Comparison of ENCODE assay signal across 9 mouse cellular contexts in the genomic region with DNA sequence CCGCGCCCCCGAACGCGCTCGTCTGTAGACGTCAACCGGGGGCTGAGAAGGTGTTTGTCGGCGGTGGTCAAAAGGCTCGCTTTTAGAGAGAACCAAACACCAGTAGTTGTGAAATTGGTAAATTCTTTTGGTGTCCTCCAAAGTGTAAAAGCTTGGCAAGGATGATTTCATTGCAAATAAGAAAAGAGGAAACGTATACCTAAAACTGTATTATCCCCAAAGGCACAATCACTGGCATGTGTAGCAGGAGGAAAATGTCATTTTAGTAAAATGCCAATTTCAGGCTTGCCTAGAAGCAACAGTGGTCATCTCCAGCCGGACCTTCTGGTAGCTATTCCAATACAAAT. TPM values are rescaled to one million over a fixed set of nuclear protein-coding genes. Genes with fewer than 3 reads are reported as not detected.
DNase-seq lines count a peak whose midpoint lies in the region; ATAC-seq and TF ChIP-seq lines count a peak whose summit lies in the region.
"Had no signal": no experiment of that assay in that cellular context is flagged by ENCODE, and none has a peak within 500 bp of the region (broad histone marks: within the 10 kb centered on the region; RNA-seq: fewer than 3 reads in every experiment).

No protein-coding gene starts in this region.

- H3K4me1 ChIP-seq in heart, embryonic 15.5 days (replicated peaks), result no peaks in the 10 kb centered on the region; the same call in 1 of the 2 replicates
- no peaks in the 10 kb centered on the region; the same call in 1 of the 2 replicates for H3K4me1 ChIP-seq in bone marrow, adult 2 months (ENCODE audit: control insufficient read depth, insufficient read depth, low read length)
- no peaks in the 10 kb centered on the region for H3K4me1 ChIP-seq in hindbrain, embryonic 11.5 days (replicated peaks; ENCODE audit: control insufficient read depth, insufficient read depth, low read length)
- no peaks in the 10 kb centered on the region; the same call in 1 of the 2 replicates for H3K4me1 ChIP-seq in midbrain, embryonic 11.5 days (ENCODE audit: control insufficient read depth, insufficient read depth, low read length)

- peak overlapping the region; percentile 69 for H3K4me2 ChIP-seq in heart, embryonic 15.5 days
- H3K4me2 ChIP-seq in hindbrain, embryonic 11.5 days (replicated peaks; ENCODE audit: low read depth, low read length), result peak overlapping the region; percentile 75
- peak overlapping the region; percentile 59 for H3K4me2 ChIP-seq in midbrain, embryonic 11.5 days

- no peak for DNase-seq in heart, postnatal 25 days (ENCODE audit: low spot score)
- DNase-seq in hindbrain, embryonic 11.5 days (ENCODE audit: low spot score), result no peak
- no peak for DNase-seq in midbrain, embryonic 11.5 days (ENCODE audit: low spot score, missing footprints)
- DNase-seq in embryo, embryonic 10 days (ENCODE audit: low spot score), result no peak
- DNase-seq in urinary bladder, adult 2 months (ENCODE audit: low spot score), result no peak
- DNase-seq in gastrocnemius, adult 18-20 months (ENCODE audit: low spot score), result no peak

- intact Hi-C loops in heart, postnatal 25 days (cut with DNase I), result loop anchor here (1.0 to 5.0 kb wide), 3 partner anchors 81 to 126 kb away; a partner anchor contains a TSS

- H3K36me3 ChIP-seq in heart, embryonic 15.5 days, result peaks cover 7% of the 10 kb centered on the region; the same call in 1 of the 2 replicates
- no peaks in the 10 kb centered on the region for H3K36me3 ChIP-seq in hindbrain, embryonic 11.5 days (ENCODE audit: control insufficient read depth, insufficient read depth, low read length)
- no peaks in the 10 kb centered on the region for H3K36me3 ChIP-seq in midbrain, embryonic 11.5 days (ENCODE audit: control insufficient read depth, insufficient read depth, low read length)
- H3K36me3 ChIP-seq: G1E had no signal

- H3K27me3 ChIP-seq in heart, embryonic 15.5 days, result no peaks in the 10 kb centered on the region
- no peaks in the 10 kb centered on the region for H3K27me3 ChIP-seq in hindbrain, embryonic 11.5 days (ENCODE audit: control insufficient read depth, insufficient read depth, low read length)
- H3K27me3 ChIP-seq in midbrain, embryonic 11.5 days (ENCODE audit: control insufficient read depth, insufficient read depth, low read length), result no peaks in the 10 kb centered on the region; the same call in 1 of the 2 replicates

- 4% methylated on average over 13 of the region's 13 CpGs for WGBS in heart, embryonic 15.5 days
- WGBS in bone marrow, adult 2 months, result 2% methylated on average over 13 of the region's 13 CpGs
- 6% methylated on average over 13 of the region's 13 CpGs for WGBS in hindbrain, embryonic 11.5 days
- WGBS in midbrain, embryonic 11.5 days, result 8% methylated on average over 13 of the region's 13 CpGs

- no peak for TF ChIP-seq POLR2A in bone marrow, adult 2 months (IDR thresholded peaks at IDR 0.05; ENCODE audit: borderline replicate concordance, control insufficient read depth, low read depth, low read length)

- TF ChIP-seq CTCF in bone marrow, adult 2 months (IDR thresholded peaks at IDR 0.05; ENCODE audit: control insufficient read depth, insufficient read depth, low read length), result no peak

- H3K9ac ChIP-seq in heart, embryonic 15.5 days, result peak overlapping the region; percentile 82
- H3K9ac ChIP-seq in hindbrain, embryonic 11.5 days (ENCODE audit: low read depth, low read length), result peak overlapping the region; percentile 86
- peak overlapping the region; percentile 93 for H3K9ac ChIP-seq in midbrain, embryonic 11.5 days (ENCODE audit: low read length)

- ATAC-seq in heart, embryonic 15.5 days (replicated peaks; ENCODE audit: insufficient number of reproducible peaks, insufficient read depth, low FRiP score, low read depth), result no peak
- ATAC-seq in hindbrain, embryonic 11.5 days (ENCODE audit: low FRiP score), result no peak
- ATAC-seq in midbrain, embryonic 11.5 days (ENCODE audit: low FRiP score), result no peak

- H3K4me3 ChIP-seq in heart, embryonic 15.5 days, result peak overlapping the region; percentile 68
- H3K4me3 ChIP-seq in bone marrow, adult 2 months (replicated peaks; ENCODE audit: control insufficient read depth, low read depth, low read length), result peak overlapping the region; percentile 73
- H3K4me3 ChIP-seq in hindbrain, embryonic 11.5 days (ENCODE audit: low read depth, low read length), result peak overlapping the region; percentile 61
- H3K4me3 ChIP-seq in midbrain, embryonic 11.5 days (ENCODE audit: low read depth, low read length), result peak overlapping the region; percentile 49

- no peaks in the 10 kb centered on the region for H3K9me3 ChIP-seq in heart, embryonic 15.5 days (replicated peaks)
- H3K9me3 ChIP-seq in hindbrain, embryonic 11.5 days (ENCODE audit: control insufficient read depth, low read length), result no peaks in the 10 kb centered on the region
- H3K9me3 ChIP-seq in midbrain, embryonic 11.5 days (ENCODE audit: control insufficient read depth, low read length), result no peaks in the 10 kb centered on the region
- H3K9me3 ChIP-seq: G1E had no signal

- peak overlapping the region; percentile 98 for H3K27ac ChIP-seq in heart, embryonic 15.5 days
- H3K27ac ChIP-seq in bone marrow, adult 2 months (ENCODE audit: control insufficient read depth, insufficient read depth, low read depth, low read length, poor library complexity), result peak overlapping the region; percentile 97
- peak overlapping the region; percentile 96 for H3K27ac ChIP-seq in hindbrain, embryonic 11.5 days (ENCODE audit: low read depth, low read length)
- peak overlapping the region; percentile 93 for H3K27ac ChIP-seq in midbrain, embryonic 11.5 days (ENCODE audit: low read depth, low read length)

RNA-seq across cellular contexts. Expression of a gene that starts 0.7 kb away (rescaled TPM):
- polyA plus RNA-seq in heart, embryonic 15.5 days (2015; fragmentation: Nextera tagmentation; extraction: Ambion mirVana), result 4.2 and 5.2 TPM in 2 replicates
- 1 to 10 TPM; 3.2 to 3.9 TPM for total RNA-seq in heart, postnatal 25 days (2021)
- polyA plus RNA-seq in bone marrow, adult 2 months (2011; ENCODE audit: insufficient read depth, insufficient read length, low replicate concordance, missing spikeins), result 3.9 and 4.5 TPM in 2 replicates
- polyA plus RNA-seq in hindbrain, embryonic 11.5 days (2014; fragmentation: Nextera tagmentation; extraction: Ambion mirVana), result 7.1 TPM in 2 replicates
- 5.7 and 6.1 TPM in 2 replicates for polyA plus RNA-seq in midbrain, embryonic 11.5 days (2014; fragmentation: Nextera tagmentation; extraction: Ambion mirVana)
- 11.2 and 13.2 TPM in 2 replicates for polyA plus RNA-seq in urinary bladder, adult 2 months (2012; rRNA removed)
- total RNA-seq in gastrocnemius, adult 18-20 months (2021), result 1 to 10 TPM in 1 of 2 experiments, under 1 TPM in 1; 0.90 to 1.6 TPM
- polyA plus RNA-seq: G1E had no signal
